Mouse (Mus musculus) CH12.LX (cell line): Measurements from ENCODE around the gene Dnm2.

ENCODE experiments used
- CTCF ChIP-seq, 2 experiments: IDR thresholded peaks in 1 of 2; conservative IDR thresholded peaks in 1 of 2; 2 replicates each; pipeline ENCODE4 v1.5.1; 2011 to 2012; ENCODE audit warnings: low read depth in 2 of 2, low read length in 2 of 2, improper control_type of control experiment in 1 of 2, inconsistent platforms in 1 of 2, mild to moderate bottlenecking in 1 of 2, moderate library complexity in 1 of 2
- E2F4 ChIP-seq: IDR thresholded peaks from 2 replicates; pipeline ENCODE4 v1.6.1; 2011; ENCODE audit warnings: low read depth, low read length, improper control_type of control experiment; ENCODE audit not compliant: insufficient replicate concordance
- EP300 ChIP-seq: IDR thresholded peaks from 2 replicates; pipeline ENCODE4 v1.6.1; 2011; ENCODE audit warnings: low read length, improper control_type of control experiment
- ETS1 ChIP-seq: conservative IDR thresholded peaks from 2 replicates; pipeline ENCODE4 v1.6.1; 2012; ENCODE audit warnings: low read depth, mild to moderate bottlenecking, inconsistent platforms, low read length, improper control_type of control experiment, moderate library complexity
- JUND ChIP-seq: conservative IDR thresholded peaks from 2 replicates; pipeline ENCODE4 v1.6.1; 2011; ENCODE audit warnings: low read depth, low read length, improper control_type of control experiment
- KAT2A ChIP-seq: IDR thresholded peaks from 2 replicates; pipeline ENCODE4 v1.6.1; 2012; ENCODE audit warnings: low read length, improper control_type of control experiment, inconsistent platforms; ENCODE audit not compliant: insufficient replicate concordance
- MAX ChIP-seq: IDR thresholded peaks from 2 replicates; pipeline ENCODE4 v1.6.1; 2011; ENCODE audit warnings: low read length, improper control_type of control experiment
- RCOR1 ChIP-seq: conservative IDR thresholded peaks from 2 replicates; pipeline ENCODE4 v1.6.1; 2012; ENCODE audit warnings: low read depth, mild to moderate bottlenecking, inconsistent platforms, low read length, improper control_type of control experiment
- SIN3A ChIP-seq: IDR thresholded peaks from 2 replicates; pipeline ENCODE4 v1.6.1; 2012; ENCODE audit warnings: low read length, improper control_type of control experiment, inconsistent platforms
- TBP ChIP-seq: conservative IDR thresholded peaks from 2 replicates; pipeline ENCODE4 v1.6.1; 2011; ENCODE audit warnings: low read depth, low read length, improper control_type of control experiment
- USF2 ChIP-seq: conservative IDR thresholded peaks from 2 replicates; pipeline ENCODE4 v1.6.1; 2011; ENCODE audit warnings: low read depth, low read length, improper control_type of control experiment
- ZMIZ1 ChIP-seq: IDR thresholded peaks from 2 replicates; pipeline ENCODE4 v1.6.1; 2012; ENCODE audit warnings: low read depth, mild to moderate bottlenecking, inconsistent platforms, low read length, improper control_type of control experiment

DNA sequence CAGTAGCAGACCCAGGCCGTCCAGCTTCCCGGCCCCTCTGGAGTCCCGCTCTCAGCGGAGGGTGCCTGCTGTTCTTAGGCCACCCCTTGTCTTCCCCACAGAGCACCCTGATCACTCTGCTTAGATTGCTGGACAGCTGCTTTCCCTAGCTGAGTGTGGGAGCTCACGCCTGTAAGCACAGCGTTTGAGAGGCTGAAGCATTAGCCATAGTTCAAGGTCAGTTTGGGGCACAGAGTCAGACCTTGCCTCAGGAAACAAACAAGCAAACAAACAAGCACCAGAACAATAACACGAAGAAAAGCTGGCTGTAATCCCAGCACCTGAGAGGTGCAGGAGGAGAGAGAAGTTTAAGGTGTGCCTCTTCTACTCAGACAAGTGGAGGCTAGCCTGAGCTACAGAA lies 7.4 kb downstream of the Dnm2 start:
- TF ChIP-seq RCOR1 (no peak), CTCF (conservative IDR thresholded peaks at IDR 0.05 in 1 of 2, IDR thresholded peaks at IDR 0.05 in 1 of 2; ENCODE audit: low read depth in 2 of 2, low read length in 2 of 2) (no peak), SIN3A (no peak), EP300 (no peak), E2F4 (no peak), TBP (no peak), ETS1 (no peak), KAT2A (no peak), MAX (no peak), JUND (no peak), USF2 (no peak), ZMIZ1 (no peak)
